Mouse (Mus musculus) forebrain, embryonic 15.5 days (tissue): ENCODE measurements around the gene Brd3os. TPM values are rescaled to one million over a fixed set of nuclear protein-coding genes. Genes with fewer than 3 reads are reported as not detected.
A peak's percentile ranks its signal among the peaks of the same experiment; 100 is the strongest.

Source experiments
- ATAC-seq: fragments of 200-750 bp; cut with Nextera tagmentation; replicated peaks from 2 replicates; pipeline ENCODE4 v1.8.0; 2017; ENCODE audit warnings: mild to moderate bottlenecking, moderate TSS enrichment, moderate library complexity
- H3K27ac ChIP-seq: fragments of 300-500 bp; sonication (generic); replicated peaks from 2 replicates; pipeline ENCODE4 v1.5.1; 2015; ENCODE audit warnings: mild to moderate bottlenecking, inconsistent platforms
- H3K27me3 ChIP-seq: fragments of 300-500 bp; sonication (generic); 2 replicates; pipeline ENCODE4 v1.6.1; 2015; ENCODE audit warnings: inconsistent platforms
- H3K36me3 ChIP-seq: fragments of 300-500 bp; sonication (generic); 2 replicates; pipeline ENCODE4 v1.6.1; 2015; ENCODE audit warnings: mild to moderate bottlenecking, inconsistent platforms
- H3K4me1 ChIP-seq: fragments of 300-500 bp; sonication (generic); 2 replicates; pipeline ENCODE4 v1.6.1; 2015; ENCODE audit warnings: inconsistent platforms
- H3K4me2 ChIP-seq: fragments of 300-500 bp; sonication (generic); replicated peaks from 2 replicates; pipeline ENCODE4 v1.6.1; 2015; ENCODE audit warnings: mild to moderate bottlenecking, inconsistent platforms
- H3K4me3 ChIP-seq: fragments of 300-500 bp; sonication (generic); 2 replicates; pipeline ENCODE4 v1.5.1; 2015; ENCODE audit warnings: mild to moderate bottlenecking, inconsistent platforms
- H3K9ac ChIP-seq: fragments of 300-500 bp; sonication (generic); replicated peaks from 2 replicates; pipeline ENCODE4 v1.6.1; 2015; ENCODE audit warnings: mild to moderate bottlenecking, inconsistent platforms
- H3K9me3 ChIP-seq: fragments of 300-500 bp; sonication (generic); 2 replicates; pipeline ENCODE4 v1.6.1; 2016; ENCODE audit warnings: inconsistent platforms
- WGBS: fragments of 180-500 bp; shearing (Covaris S2); methylation state at CpG from one replicate; pipeline ENCODE4 v1.1.7; 2015; ENCODE audit warnings: mixed read lengths; 5-methylcytosine and 5-hydroxymethylcytosine counted together
- polyA plus RNA-seq: library from polyadenylated mRNA; unstranded; fragments of >200 nt; fragmentation: Nextera tagmentation; extraction: Ambion mirVana; gene quantifications from 2 replicates; pipeline ENCODE4 v1.2.1, GENCODE M21; 2015

Brd3os gene
- polyA plus RNA-seq, 1 experiment from 2014 or later = 31.5 TPM

DNA sequence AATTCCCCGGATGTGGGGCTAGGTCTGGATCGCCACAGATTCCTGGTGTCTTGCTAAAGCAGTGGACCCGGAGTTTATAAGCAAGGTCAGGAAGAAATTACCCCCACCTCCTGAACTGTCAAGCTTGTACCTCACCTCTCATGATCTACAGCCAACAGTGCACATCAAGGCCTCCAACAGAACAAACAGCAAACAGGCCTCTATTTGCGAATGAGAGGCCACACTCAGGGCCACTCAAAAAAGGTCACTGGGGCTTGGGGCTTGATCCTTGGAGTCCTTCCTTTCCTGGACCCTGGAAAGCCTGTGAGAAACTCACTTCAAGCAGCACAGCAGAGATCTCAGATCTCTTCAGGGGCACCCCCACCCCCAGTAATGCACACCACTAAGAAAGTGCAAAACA is 31.8 kb downstream of the Brd3os start:
- Histone ChIP-seq H3K4me1 (peaks cover 59% of the 10 kb centered on the region), H3K27me3 (no peaks in the 10 kb centered on the region), H3K27ac (no peak overlapping the region), H3K9ac (peak overlapping the region; percentile 99), H3K36me3 (no peaks in the 10 kb centered on the region; the same call in 1 of the 2 replicates), H3K9me3 (no peaks in the 10 kb centered on the region), H3K4me2 (peak overlapping the region; percentile 97), H3K4me3 (peak overlapping the region; percentile 90)
- 40% methylated on average over 4 of the region's 4 CpGs for WGBS
- no peak for ATAC-seq

DNA sequence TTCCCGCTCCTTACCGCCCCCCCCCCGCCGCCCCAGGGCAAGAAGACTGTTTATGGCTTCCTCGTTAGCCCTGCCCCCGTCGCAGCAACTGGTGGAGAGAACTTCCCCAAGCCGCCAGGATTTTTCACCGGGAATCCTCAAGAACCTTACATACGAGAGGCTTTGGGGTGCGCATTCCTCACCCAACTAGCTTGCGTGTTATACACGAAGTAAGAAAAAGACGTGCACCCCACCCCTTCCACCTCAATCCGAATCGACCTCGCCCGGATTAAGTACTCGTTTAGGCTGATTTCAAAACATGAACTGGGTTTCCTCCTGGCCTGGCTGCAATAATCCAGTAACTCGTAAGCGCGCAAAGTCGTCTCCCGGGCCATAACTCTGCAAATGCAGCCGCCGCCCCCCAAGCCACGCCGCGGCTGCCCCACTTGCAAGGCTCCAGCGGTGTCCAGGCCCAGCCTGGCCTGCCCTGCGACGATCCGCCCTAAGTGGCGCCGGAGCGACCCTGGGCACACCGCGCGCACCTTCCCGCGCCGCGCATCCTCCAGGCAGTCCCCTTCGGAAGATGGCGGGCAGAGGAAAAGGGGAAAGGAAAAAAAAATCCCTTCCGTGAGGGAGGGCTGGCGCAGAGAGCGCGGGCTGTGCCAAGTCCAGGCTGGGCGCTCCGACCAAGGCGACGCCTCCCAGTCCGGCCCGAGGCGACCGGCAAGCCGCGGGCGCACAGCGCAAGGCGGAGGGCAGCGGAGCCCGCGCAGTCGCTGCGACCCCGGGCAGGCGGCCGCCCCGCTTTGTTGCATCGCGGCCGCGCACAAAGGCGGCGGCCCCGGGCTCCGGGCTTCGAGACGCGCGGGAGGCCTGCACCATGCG is 32.7 kb downstream of the Brd3os start:
- WGBS = under 1% methylated on average over 84 of the region's 84 CpGs
- Histone ChIP-seq H3K27me3 (no peaks in the 10 kb centered on the region), H3K9ac (peak overlapping the region; percentile 99), H3K4me2 (peak overlapping the region; percentile 97), H3K27ac (peak overlapping the region; percentile 99), H3K36me3 (no peaks in the 10 kb centered on the region; the same call in 1 of the 2 replicates), H3K9me3 (no peaks in the 10 kb centered on the region), H3K4me3 (peak overlapping the region; percentile 90), H3K4me1 (peaks cover 59% of the 10 kb centered on the region)
- ATAC-seq = peak; percentile 56

DNA sequence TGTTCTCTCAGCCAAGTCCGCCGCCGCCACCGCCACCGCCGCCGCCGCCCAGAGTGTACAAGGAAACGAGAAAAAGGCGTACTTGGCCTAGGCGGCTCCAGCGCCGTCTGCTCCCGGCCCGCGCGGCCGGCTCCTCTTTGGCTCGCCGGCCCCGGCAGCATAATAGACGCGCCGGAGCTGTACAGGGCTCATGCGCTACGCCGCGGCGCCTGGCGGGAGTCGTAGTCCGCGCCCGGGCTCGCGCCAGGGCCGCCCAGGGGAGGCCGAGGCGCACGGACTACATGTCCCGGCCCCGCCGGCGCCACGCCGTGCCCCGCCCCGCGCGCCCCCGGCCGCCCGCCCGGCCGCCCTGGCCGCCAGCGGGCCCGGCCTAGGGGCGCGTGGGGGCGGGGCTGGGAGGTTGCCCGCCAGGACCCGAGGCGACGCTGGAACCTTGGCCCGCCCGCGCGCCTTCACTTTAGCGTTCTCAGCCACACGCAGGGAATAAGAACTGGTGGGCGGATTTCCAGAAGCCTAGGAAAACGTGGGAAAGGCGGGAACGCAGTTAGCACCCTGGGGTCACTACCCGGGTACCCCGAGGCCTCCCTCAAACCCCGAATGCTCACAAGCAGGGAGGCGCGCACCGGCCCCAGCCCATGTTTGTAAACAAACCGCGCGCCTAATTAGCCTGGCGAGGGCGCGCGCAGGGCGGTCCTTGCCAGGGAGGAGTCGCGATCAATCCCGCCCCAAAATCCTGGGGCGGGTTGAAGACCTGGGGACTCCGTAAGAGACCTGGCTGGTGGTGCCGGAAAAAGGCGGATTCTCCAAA is 33.6 kb downstream of the Brd3os start:
- peak; percentile 99 for ATAC-seq
- under 1% methylated on average over 92 of the region's 96 CpGs for WGBS
- H3K4me2 ChIP-seq = peak overlapping the region; percentile 97

DNA sequence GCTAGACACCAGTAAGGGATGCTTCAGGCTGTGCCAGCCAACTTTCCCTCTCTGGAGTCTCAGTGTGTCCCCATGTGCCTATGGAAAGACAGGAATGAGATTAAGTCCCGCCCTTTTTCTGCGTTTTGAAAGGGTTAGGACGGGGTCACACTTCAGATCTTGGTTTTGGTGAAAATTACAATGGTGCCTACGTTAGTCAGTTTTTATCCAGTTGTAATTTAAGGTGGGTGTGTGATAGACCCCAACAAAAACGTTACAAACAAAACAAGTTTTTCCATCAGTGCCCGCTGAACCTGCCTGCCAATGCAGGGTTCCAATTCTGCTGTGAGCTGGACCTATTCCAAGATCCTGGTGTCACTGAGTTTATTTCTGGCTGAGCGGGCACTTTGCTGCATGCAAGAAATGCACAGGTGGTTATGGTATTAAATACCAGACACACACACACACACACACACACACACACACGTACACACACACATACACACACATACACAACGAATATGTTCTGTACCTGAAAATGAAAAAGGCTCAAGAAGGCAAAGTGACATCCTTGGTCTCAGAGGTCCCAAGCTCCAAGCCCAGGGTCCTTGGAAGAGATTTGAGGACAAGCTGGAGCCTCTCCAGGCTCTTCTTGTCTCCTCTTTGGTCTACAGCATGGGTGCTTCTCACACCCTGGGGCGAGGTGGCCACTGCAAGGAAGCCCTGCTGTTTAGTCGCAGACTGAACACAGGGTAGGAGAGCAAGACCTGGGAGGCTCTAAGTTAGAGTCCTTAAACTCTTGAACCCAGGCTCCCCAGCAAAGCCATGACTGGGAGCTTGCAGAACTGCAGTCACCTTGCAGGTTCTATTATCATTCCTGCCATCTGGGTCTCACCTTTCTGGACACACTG is 34.4 kb downstream of the Brd3os start:
- H3K4me3 ChIP-seq = peak overlapping the region; percentile 90
- 23% methylated on average over 11 of the region's 11 CpGs for WGBS
- H3K27me3 ChIP-seq = no peaks in the 10 kb centered on the region
- ATAC-seq = no peak
- H3K9ac ChIP-seq = peak overlapping the region; percentile 99
- H3K36me3 ChIP-seq = no peaks in the 10 kb centered on the region
- peak overlapping the region; percentile 83 for H3K4me2 ChIP-seq
- H3K9me3 ChIP-seq = no peaks in the 10 kb centered on the region
- H3K4me1 ChIP-seq = peaks cover 42% of the 10 kb centered on the region
- peak overlapping the region; percentile 99 for H3K27ac ChIP-seq

More for the DNA sequence above, 33.6 kb downstream of the Brd3os start:
- peak overlapping the region; percentile 99 for H3K27ac ChIP-seq
- no peaks in the 10 kb centered on the region; the same call in 1 of the 2 replicates for H3K36me3 ChIP-seq
- H3K9me3 ChIP-seq = no peaks in the 10 kb centered on the region
- peak overlapping the region; percentile 99 for H3K9ac ChIP-seq
- H3K4me3 ChIP-seq = peak overlapping the region; percentile 90
- no peaks in the 10 kb centered on the region for H3K27me3 ChIP-seq
- peaks cover 50% of the 10 kb centered on the region for H3K4me1 ChIP-seq

DNA sequence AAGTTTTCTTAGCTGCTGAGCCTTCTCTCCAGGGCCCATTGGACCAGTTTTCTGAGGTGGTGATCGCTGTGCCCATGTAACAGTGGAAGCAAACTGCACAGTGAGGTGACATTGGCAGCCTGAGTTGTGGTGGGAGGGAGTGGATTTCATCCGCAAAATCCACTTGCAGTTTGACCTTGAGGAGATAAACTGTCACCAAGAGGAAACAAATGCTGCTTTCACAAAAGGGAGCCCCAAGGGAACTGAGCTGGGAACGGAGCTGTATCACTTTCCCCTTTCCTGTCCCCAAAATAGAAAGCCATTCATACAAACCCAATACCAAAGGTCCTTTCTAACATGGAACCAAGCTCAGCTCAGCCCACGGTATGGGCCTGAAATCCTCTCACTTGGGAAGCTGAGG is 37.7 kb downstream of the Brd3os start:
- Histone ChIP-seq H3K27ac (no peak overlapping the region), H3K4me1 (peaks cover 10% of the 10 kb centered on the region), H3K4me2 (no peak overlapping the region), H3K27me3 (no peaks in the 10 kb centered on the region), H3K36me3 (no peaks in the 10 kb centered on the region), H3K9ac (no peak overlapping the region), H3K4me3 (no peak overlapping the region), H3K9me3 (no peaks in the 10 kb centered on the region)
- no peak for ATAC-seq
- WGBS = 79% methylated on average over 4 of the region's 4 CpGs

DNA sequence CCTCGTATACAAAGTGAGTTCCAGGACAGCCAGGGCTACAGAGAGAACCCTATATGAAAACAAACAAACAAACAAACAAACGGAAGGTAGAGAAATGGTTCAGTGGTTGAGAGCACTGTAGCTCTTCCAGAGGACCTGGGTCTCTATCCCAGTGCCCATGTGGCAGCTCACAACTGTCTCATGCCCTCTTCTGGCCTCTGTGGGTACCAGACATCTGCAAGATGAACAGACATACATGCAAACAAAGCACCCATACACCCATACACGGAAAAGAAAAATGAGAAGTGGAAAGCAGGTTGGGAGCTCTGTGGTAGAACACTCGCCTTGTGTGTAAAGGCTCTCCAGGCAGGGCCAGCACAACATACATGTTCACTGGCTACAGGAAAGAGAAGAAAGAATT is 38.2 kb downstream of the Brd3os start:
- Histone ChIP-seq H3K9ac (no peak overlapping the region), H3K27ac (no peak overlapping the region), H3K4me3 (no peak overlapping the region), H3K27me3 (no peaks in the 10 kb centered on the region), H3K4me2 (no peak overlapping the region), H3K4me1 (peaks cover 10% of the 10 kb centered on the region), H3K36me3 (no peaks in the 10 kb centered on the region), H3K9me3 (no peaks in the 10 kb centered on the region)
- no peak for ATAC-seq
- WGBS = 78% methylated on average over 4 of the region's 4 CpGs

DNA sequence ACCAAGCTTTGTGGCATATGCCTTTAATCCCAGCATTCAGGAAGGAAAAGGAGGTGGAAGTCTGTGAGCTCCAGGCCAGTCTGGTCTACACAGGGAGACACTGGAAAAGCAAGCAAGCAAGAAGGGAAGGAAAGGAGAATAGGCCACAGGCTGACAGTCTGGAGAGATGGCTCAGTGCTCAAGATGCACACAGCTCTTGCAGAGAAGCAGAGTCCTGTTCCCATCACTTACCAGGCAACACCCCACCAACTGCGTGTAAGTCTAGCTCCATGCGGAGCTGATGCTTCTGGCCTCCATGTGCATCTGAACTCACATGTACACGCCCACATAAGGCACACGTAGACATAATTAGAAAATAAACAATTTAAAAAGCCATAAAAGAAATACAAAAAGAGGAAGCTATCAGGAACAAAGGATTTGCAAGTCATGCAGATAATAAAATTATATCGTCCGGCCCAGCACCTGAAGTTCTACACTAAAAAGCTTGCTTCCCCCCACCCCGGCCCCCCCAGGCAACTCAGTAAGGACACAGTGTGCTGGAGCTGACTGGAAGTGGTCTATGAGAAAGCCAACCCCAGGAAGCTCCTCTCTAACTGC is 40.2 kb downstream of the Brd3os start:
- no peaks in the 10 kb centered on the region for H3K27me3 ChIP-seq
- no peaks in the 10 kb centered on the region for H3K9me3 ChIP-seq
- H3K36me3 ChIP-seq = no peaks in the 10 kb centered on the region
- no peak overlapping the region for H3K4me3 ChIP-seq
- no peak overlapping the region for H3K4me2 ChIP-seq
- no peak for ATAC-seq
- no peak overlapping the region for H3K27ac ChIP-seq
- no peaks in the 10 kb centered on the region for H3K4me1 ChIP-seq
- WGBS = 81% methylated on average over 7 of the region's 7 CpGs
- H3K9ac ChIP-seq = no peak overlapping the region

DNA sequence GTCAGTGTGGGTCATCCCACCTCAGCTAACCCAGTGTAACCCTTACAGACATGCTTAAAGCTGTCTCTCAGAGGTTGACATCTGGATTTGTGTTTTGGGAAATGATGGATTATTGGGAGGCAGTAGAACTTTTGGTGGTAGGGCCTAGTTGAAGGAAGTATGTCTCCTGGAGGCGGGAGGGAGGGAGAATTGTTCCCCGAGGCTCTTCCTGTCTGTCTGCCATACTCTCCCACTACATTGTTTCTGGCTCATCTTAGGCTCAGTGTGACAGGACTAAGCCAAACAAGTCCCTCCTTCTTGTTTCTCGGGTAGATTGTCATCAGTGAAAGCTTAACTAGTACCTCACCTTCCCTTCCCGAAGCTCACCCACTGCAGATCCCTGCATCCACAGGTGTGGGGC is 44.6 kb downstream of the Brd3os start:
- ATAC-seq = no peak
- H3K36me3 ChIP-seq = no peaks in the 10 kb centered on the region
- H3K27ac ChIP-seq = no peak overlapping the region
- no peaks in the 10 kb centered on the region for H3K9me3 ChIP-seq
- H3K9ac ChIP-seq = no peak overlapping the region
- 76% methylated on average over 4 of the region's 4 CpGs for WGBS
- H3K4me3 ChIP-seq = no peak overlapping the region
- H3K4me2 ChIP-seq = no peak overlapping the region
- H3K4me1 ChIP-seq = no peaks in the 10 kb centered on the region
- no peaks in the 10 kb centered on the region for H3K27me3 ChIP-seq

DNA sequence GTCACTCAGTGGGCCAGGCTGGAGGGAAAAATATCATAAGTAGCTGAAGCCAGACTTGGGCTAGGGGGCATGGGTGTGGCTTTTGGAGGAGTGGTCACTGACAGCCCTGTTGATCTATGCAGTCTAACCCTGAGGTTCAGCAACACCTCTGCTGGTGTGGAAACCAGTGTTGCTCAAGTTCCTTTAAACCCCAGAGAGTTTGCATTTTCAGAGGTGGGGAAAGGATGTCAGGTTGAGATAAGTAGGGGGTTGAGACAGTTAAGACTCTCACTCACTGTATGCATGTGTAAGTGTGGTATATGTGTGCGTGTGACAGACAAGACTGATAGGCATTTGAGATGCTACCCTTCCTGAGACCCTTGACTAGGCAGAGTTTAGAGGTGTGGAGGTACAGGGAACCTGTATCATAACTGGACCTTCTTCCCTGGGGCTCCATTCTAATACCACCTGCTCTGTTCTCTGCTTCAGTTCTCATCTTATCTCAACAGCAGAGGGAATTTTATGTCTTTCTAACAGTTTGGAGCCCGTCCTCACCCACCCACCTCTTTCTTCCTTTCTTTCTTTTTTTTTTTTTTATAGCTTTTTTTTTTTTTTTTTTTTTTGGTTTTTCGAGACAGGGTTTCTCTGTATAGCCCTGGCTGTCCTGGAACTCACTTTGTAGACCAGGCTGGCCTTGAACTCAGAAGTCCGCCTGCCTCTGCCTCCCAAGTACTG is 45.4 kb downstream of the Brd3os start:
- Histone ChIP-seq H3K4me2 (no peak overlapping the region), H3K9me3 (no peaks in the 10 kb centered on the region), H3K9ac (no peak overlapping the region), H3K4me3 (no peak overlapping the region), H3K36me3 (no peaks in the 10 kb centered on the region), H3K27ac (no peak overlapping the region), H3K27me3 (no peaks in the 10 kb centered on the region), H3K4me1 (no peaks in the 10 kb centered on the region)
- no peak for ATAC-seq
- 92% methylated on average over 3 of the region's 4 CpGs for WGBS

DNA sequence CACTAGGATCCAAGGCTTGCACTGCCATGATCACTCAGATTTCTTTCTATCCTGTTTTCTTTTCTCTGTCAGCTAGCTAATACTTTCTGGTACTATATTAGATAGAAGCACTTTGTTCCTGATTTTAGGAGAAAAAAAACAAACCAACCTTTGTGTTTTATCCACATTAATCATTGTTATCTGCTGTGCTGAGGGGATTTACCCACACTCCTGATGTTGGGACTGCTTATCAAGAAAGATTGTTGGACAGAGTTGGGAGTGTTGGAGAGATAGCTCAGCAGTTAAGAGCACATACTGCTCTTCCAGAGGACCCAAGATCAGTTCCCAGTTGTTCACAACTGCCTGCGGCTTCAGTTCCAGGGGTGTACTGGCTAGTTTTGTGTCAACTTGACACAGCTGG is 46.2 kb downstream of the Brd3os start:
- Histone ChIP-seq H3K9me3 (no peaks in the 10 kb centered on the region), H3K9ac (no peak overlapping the region), H3K27me3 (no peaks in the 10 kb centered on the region), H3K36me3 (no peaks in the 10 kb centered on the region), H3K4me2 (no peak overlapping the region), H3K27ac (no peak overlapping the region), H3K4me1 (no peaks in the 10 kb centered on the region), H3K4me3 (no peak overlapping the region)
- no peak for ATAC-seq
- WGBS = 100% methylated on average over 1 of the region's 1 CpGs

DNA sequence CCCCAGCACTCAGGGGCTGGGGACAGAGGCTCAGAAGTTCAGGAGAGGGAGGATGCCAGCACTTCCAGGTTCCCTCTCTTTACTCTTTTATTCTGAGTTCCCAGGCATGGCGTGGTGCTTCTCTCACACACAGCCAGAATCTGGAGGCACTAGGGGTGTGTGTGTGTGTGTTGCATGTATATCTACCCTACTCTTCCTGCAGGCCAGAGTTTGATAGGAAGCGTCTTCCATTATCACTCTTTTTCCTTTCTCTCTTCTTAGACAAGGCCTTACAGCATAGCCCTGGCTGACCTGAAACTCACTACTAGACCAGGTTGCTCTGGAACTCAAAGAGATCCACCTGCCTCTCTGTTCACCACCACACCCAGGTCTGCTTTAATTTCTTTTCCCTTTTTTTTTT is 48.8 kb downstream of the Brd3os start:
- Histone ChIP-seq H3K4me3 (no peak overlapping the region), H3K4me2 (no peak overlapping the region), H3K9me3 (no peaks in the 10 kb centered on the region), H3K27me3 (no peaks in the 10 kb centered on the region), H3K9ac (no peak overlapping the region), H3K4me1 (no peaks in the 10 kb centered on the region), H3K36me3 (no peaks in the 10 kb centered on the region), H3K27ac (no peak overlapping the region)
- ATAC-seq = no peak
- 87% methylated on average over 2 of the region's 2 CpGs for WGBS
